Mouse (Mus musculus) frontal cortex, postnatal 10 days (tissue): ENCODE results near the gene Inpp5d.
A peak's percentile ranks its signal among the peaks of the same experiment; 100 is the strongest.

Experiments used
- DNase-seq, 2 experiments: peaks; one replicate each; pipeline ENCODE4 v3.0.0; 2022; ENCODE audit warnings: low spot score in 2 of 2, mixed read lengths in 1 of 2

Inpp5d gene

GRCm38 (mm10) chr1:87623977-87624666, 4.0 kb downstream of the Inpp5d start:
- DNase-seq: no peak

- no peak for DNase-seq
These were observed 4.7 kb downstream of the Inpp5d start for GRCm38 (mm10) chr1:87624826-87625225.

- DNase-seq: no peak
These were observed 5.3 kb downstream of the Inpp5d start for GRCm38 (mm10) chr1:87625254-87626025.

- peak in 1 of 2 experiments; percentile 30 for DNase-seq
These were observed 6.2 kb downstream of the Inpp5d start for GRCm38 (mm10) chr1:87626344-87626743.

GRCm38 (mm10) chr1:87628085-87628484, 8.0 kb downstream of the Inpp5d start:
- no peak for DNase-seq

GRCm38 (mm10) chr1:87631584-87631983, 11.5 kb downstream of the Inpp5d start:
- no peak for DNase-seq

GRCm38 (mm10) chr1:87632163-87632562, 12.1 kb downstream of the Inpp5d start:
- DNase-seq: no peak

GRCm38 (mm10) chr1:87636716-87637117, 16.6 kb downstream of the Inpp5d start:
- no peak for DNase-seq

GRCm38 (mm10) chr1:87637121-87637877, 17.2 kb downstream of the Inpp5d start:
- no peak for DNase-seq

- no peak for DNase-seq
These were observed 17.9 kb downstream of the Inpp5d start for GRCm38 (mm10) chr1:87637878-87638600.

- no peak for DNase-seq
These were observed 19.6 kb downstream of the Inpp5d start for GRCm38 (mm10) chr1:87639724-87640123.

GRCm38 (mm10) chr1:87640165-87640661, 20.1 kb downstream of the Inpp5d start:
- no peak for DNase-seq

GRCm38 (mm10) chr1:87643016-87643415, 22.9 kb downstream of the Inpp5d start:
- DNase-seq: no peak

- no peak for DNase-seq
These were observed 24.9 kb downstream of the Inpp5d start for GRCm38 (mm10) chr1:87645041-87645440.

- DNase-seq: no peak
These were observed 25.6 kb downstream of the Inpp5d start for GRCm38 (mm10) chr1:87645748-87646147.

- DNase-seq: no peak
These were observed 27.7 kb downstream of the Inpp5d start for GRCm38 (mm10) chr1:87647820-87648219.

GRCm38 (mm10) chr1:87648657-87649056, 28.5 kb downstream of the Inpp5d start:
- DNase-seq: no peak

- DNase-seq: no peak
These were observed 29.2 kb downstream of the Inpp5d start for GRCm38 (mm10) chr1:87649219-87649805.

- DNase-seq: no peak
These were observed 29.9 kb downstream of the Inpp5d start for GRCm38 (mm10) chr1:87649958-87650474.

- peak in 1 of 2 experiments; percentile 50 for DNase-seq
These were observed 30.5 kb downstream of the Inpp5d start for GRCm38 (mm10) chr1:87650611-87651079.

- no peak for DNase-seq
These were observed 31.3 kb downstream of the Inpp5d start for GRCm38 (mm10) chr1:87651436-87651835.
